Mouse (Mus musculus) stomach, embryonic 15.5 days (tissue): Measurements from ENCODE around the gene Park7. TPM values are rescaled to one million over a fixed set of nuclear protein-coding genes. Genes with fewer than 3 reads are reported as not detected.
A peak's percentile ranks its signal among the peaks of the same experiment; 100 is the strongest.

Experiments
- ATAC-seq: fragments of 200-750 bp; cut with Nextera tagmentation; 2 replicates; pipeline ENCODE4 v1.8.0; 2017; ENCODE audit warnings: low read depth, moderate number of reproducible peaks, moderate TSS enrichment; ENCODE audit not compliant: insufficient read depth, low FRiP score
- H3K27ac ChIP-seq: fragments of 300-500 bp; sonication (generic); 2 replicates; pipeline ENCODE4 v1.5.1; 2015; ENCODE audit warnings: mild to moderate bottlenecking, inconsistent platforms
- H3K27me3 ChIP-seq: fragments of 300-500 bp; sonication (generic); replicated peaks from 2 replicates; pipeline ENCODE4 v1.6.1; 2015; ENCODE audit warnings: inconsistent platforms
- H3K36me3 ChIP-seq: fragments of 300-500 bp; sonication (generic); 2 replicates; pipeline ENCODE4 v1.6.1; 2015; ENCODE audit warnings: inconsistent platforms
- H3K4me1 ChIP-seq: fragments of 300-500 bp; sonication (generic); 2 replicates; pipeline ENCODE4 v1.6.1; 2015; ENCODE audit warnings: inconsistent platforms
- H3K4me2 ChIP-seq: fragments of 300-500 bp; sonication (generic); 2 replicates; pipeline ENCODE4 v1.6.1; 2015; ENCODE audit warnings: mild to moderate bottlenecking, inconsistent platforms
- H3K4me3 ChIP-seq: fragments of 300-500 bp; sonication (generic); replicated peaks from 2 replicates; pipeline ENCODE4 v1.5.1; 2015; ENCODE audit warnings: inconsistent platforms
- H3K9ac ChIP-seq: fragments of 300-500 bp; sonication (generic); 2 replicates; pipeline ENCODE4 v1.6.1; 2015; ENCODE audit warnings: inconsistent platforms
- H3K9me3 ChIP-seq: fragments of 300-500 bp; sonication (generic); 2 replicates; pipeline ENCODE4 v1.6.1; 2016; ENCODE audit warnings: inconsistent platforms
- WGBS: fragments of 180-500 bp; shearing (Covaris S2); methylation state at CpG from one replicate; pipeline ENCODE4 v1.1.7; 2015; 5-methylcytosine and 5-hydroxymethylcytosine counted together
- polyA plus RNA-seq: library from polyadenylated mRNA; unstranded; fragments of >200 nt; fragmentation: Nextera tagmentation; extraction: Ambion mirVana; gene quantifications from 2 replicates; pipeline ENCODE4 v1.2.1, GENCODE M21; 2015

The Park7 gene
- polyA plus RNA-seq: 411 and 424 TPM in 2 replicates

DNA sequence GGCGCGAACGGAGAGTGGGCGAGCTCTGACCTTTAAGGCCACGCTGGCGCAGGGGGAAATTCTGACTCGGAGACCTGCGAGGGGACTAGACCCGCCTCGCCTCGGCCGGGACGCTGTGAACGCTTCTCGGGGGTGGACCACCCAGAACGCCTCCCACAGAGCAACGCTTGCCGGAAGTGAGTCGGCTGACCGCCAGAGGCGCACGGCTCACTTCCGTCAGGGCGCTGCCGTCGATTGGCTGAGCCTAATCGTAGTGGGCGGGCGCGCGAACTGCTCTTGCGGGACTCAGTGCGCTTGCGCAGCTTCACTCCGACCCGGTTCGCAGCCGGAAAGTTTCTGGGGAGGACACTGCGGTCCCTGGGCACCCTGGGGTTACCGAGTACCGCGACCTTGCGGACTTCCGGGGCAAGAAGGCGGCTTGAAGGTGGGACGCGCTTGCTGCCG is at the start of gene Park7, which contains the start of gene Tnfrsf9:
TSS of gene Park7 (minus strand) at position 148 of the 444 bp plus-strand sequence.
TSS of gene Tnfrsf9 (plus strand) at position 273 of the 444 bp plus-strand sequence.
- Histone ChIP-seq H3K4me3 (peak within 1 kb of the TSS; percentile 66), H3K9ac (peak within 1 kb of the TSS; percentile 69; the same call in 1 of the 2 replicates), H3K27ac (peak within 1 kb of the TSS; percentile 93), H3K4me2 (peak within 1 kb of the TSS; percentile 57), H3K27me3 (no peaks in the 10 kb centered on the region), H3K9me3 (no peaks in the 10 kb centered on the region), H3K4me1 (peaks cover 6% of the 10 kb centered on the region; the same call in 1 of the 2 replicates), H3K36me3 (no peaks in the 10 kb centered on the region)
- under 1% methylated on average over 48 of the region's 48 CpGs for WGBS
- ATAC-seq: peak; percentile 85

DNA sequence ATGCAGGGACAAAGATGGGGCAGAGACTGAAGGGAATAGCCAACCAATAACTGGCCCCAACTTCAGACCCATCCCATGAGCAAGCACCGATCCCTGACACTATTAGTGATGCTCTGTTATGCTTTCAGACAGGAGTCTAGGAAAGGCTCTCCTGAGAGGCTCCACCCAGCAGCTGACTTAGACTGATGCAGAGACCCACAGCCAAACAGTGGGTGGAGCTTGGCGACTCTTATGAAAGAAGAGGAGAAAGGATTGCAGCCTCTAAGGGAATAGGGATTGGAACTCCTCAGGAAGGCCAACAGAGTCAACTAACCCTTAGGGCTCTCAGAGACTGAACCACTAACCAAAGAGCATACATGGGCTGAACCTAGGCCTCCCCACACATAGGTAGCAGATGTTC is 49.5 kb upstream of the Park7 start:
- no peaks in the 10 kb centered on the region for H3K9me3 ChIP-seq

DNA sequence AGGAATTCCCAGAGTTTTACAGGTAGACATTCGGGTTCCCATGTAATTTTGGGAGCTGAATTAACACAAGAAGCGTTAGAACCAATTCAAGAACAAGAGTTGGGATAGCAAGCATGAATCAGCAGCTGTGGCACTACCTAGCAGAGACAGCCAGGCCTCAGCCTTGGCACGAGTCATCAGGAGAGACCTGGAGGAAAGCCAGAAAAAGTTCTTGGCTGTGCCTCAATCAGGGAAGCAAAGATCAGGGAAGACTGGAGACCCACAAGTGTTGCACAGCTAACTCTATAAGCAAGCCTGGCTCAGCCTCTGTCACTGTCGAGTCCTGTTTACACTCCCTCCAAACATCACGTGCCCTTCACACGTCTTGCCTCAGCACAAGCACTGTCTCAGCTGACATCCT is 48.0 kb upstream of the Park7 start:
- Histone ChIP-seq H3K36me3 (no peaks in the 10 kb centered on the region), H3K27ac (no peak overlapping the region), H3K4me2 (no peak overlapping the region), H3K9ac (no peak overlapping the region), H3K27me3 (no peaks in the 10 kb centered on the region), H3K9me3 (no peaks in the 10 kb centered on the region), H3K4me3 (no peak overlapping the region), H3K4me1 (peaks cover 5% of the 10 kb centered on the region; the same call in 1 of the 2 replicates)
- no peak for ATAC-seq
- WGBS: 36% methylated on average over 6 of the region's 6 CpGs

More for the DNA sequence above, 49.5 kb upstream of the Park7 start:
- no peaks in the 10 kb centered on the region for H3K36me3 ChIP-seq
- 72% methylated on average over 2 of the region's 2 CpGs for WGBS
- H3K9ac ChIP-seq: no peak overlapping the region
- no peak overlapping the region for H3K27ac ChIP-seq
- H3K4me2 ChIP-seq: no peak overlapping the region
- H3K4me1 ChIP-seq: peaks cover 5% of the 10 kb centered on the region; the same call in 1 of the 2 replicates
- no peaks in the 10 kb centered on the region for H3K27me3 ChIP-seq
- ATAC-seq: no peak
- H3K4me3 ChIP-seq: no peak overlapping the region

DNA sequence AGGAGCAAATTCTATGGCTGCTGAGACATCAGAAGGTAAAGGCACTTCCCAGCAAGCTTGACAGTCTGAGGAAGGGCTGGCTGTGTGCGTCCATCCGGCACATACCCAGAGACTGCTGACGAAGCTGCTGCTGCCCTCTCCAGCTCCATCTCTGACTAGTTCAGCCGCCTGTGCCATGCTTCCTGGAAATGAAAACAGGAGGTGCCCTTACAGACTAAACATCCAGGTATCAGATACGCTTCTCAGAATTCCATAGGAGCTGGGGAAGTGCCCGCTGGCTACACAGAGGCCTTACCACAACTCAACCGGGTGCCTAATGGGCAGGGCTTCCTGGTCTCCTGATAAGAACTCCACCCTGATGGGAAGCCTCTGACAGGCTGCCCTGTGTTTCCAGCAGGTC is 44.3 kb upstream of the Park7 start:
- Histone ChIP-seq H3K36me3 (no peaks in the 10 kb centered on the region), H3K27ac (no peak overlapping the region), H3K9ac (no peak overlapping the region), H3K4me3 (no peak overlapping the region), H3K4me1 (no peaks in the 10 kb centered on the region; the same call in 1 of the 2 replicates), H3K9me3 (no peaks in the 10 kb centered on the region), H3K27me3 (no peaks in the 10 kb centered on the region), H3K4me2 (no peak overlapping the region)
- 71% methylated on average over 7 of the region's 7 CpGs for WGBS
- ATAC-seq: no peak

DNA sequence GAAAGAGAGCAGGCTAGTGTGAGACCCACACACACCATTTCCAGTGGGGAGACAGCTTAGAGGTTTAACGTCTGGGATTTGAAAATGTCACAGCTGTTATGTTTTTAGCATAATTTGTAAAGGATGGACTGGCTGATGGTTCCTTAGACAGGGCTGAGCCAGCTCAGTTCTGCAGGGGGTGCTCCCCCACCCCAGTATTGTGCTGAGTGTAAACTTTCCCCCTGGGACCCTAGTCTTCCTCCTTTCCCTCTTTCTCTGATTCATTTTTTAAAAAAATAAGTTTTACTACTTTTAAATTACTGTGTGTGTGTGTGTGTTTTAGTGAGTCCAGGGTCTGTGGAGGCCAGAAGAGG is 42.8 kb upstream of the Park7 start:
- H3K27ac ChIP-seq: no peak overlapping the region
- no peaks in the 10 kb centered on the region for H3K36me3 ChIP-seq
- peak; percentile 22; the same call in 1 of the 2 replicates for ATAC-seq
- H3K9ac ChIP-seq: no peak overlapping the region
- 44% methylated on average over 1 of the region's 1 CpGs for WGBS
- H3K4me1 ChIP-seq: no peaks in the 10 kb centered on the region; the same call in 1 of the 2 replicates
- no peaks in the 10 kb centered on the region for H3K9me3 ChIP-seq
- no peaks in the 10 kb centered on the region for H3K27me3 ChIP-seq
- H3K4me2 ChIP-seq: no peak overlapping the region
- H3K4me3 ChIP-seq: no peak overlapping the region

DNA sequence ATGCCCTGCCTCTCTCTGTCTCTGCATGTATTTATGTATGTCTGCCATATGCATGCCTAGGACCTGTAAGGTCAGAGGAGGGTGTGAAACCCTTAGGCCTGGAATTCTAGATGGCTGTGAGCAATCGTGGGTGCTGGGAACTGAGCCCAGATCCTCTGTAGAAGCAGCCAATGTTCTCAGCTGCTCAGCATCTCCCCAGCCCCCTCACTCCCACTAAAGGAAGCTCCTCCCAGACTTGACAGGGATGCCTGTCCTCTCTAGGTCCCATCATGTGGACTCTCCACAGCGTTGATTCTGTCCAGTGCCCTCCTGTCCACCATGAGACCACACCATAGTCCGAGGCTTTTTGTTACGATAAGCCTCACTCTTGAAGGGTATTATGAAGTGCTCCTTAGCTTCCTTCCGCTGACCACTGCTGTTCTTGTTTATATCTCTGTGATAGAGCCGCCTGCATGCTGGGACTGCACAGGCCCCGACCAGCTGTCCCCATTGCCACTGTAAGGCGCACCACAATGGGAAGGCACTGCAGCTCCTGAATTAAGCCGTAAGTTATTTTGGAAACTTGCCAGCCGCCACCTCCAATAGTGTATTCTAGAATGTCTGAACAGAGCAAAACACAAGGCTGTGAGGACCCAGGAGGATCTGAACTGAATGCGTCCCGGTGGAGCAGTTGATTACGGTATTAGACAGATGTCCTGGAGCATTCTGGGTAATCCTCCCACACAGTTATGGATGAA is 42.3 kb upstream of the Park7 start:
- WGBS: 45% methylated on average over 13 of the region's 13 CpGs
- Histone ChIP-seq H3K36me3 (no peaks in the 10 kb centered on the region), H3K4me3 (no peak overlapping the region), H3K9ac (no peak overlapping the region), H3K4me1 (no peaks in the 10 kb centered on the region; the same call in 1 of the 2 replicates), H3K27ac (no peak overlapping the region), H3K4me2 (no peak overlapping the region), H3K27me3 (no peaks in the 10 kb centered on the region), H3K9me3 (no peaks in the 10 kb centered on the region)
- peak; percentile 58; the same call in 1 of the 2 replicates for ATAC-seq

DNA sequence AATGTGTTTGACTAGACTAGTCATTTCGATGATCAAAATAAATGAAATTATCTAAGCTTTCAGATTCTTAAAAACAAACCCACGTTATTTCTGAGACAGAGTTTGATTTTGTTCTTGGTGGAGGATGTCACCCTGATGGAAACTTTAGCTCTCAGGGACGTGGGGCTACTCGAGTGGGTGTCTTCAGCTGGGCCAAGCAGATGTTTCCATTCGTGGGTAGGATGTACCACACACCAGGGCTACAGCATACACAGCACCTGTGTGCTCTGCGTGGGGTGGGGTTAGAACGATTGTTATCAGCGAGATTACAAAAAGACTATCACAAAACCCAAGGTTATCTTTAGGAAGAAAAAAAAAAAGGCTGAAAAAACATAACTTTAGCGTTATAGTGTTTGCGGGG is 36.7 kb upstream of the Park7 start:
- Histone ChIP-seq H3K4me1 (no peaks in the 10 kb centered on the region), H3K27me3 (no peaks in the 10 kb centered on the region), H3K9me3 (no peaks in the 10 kb centered on the region), H3K27ac (no peak overlapping the region), H3K4me2 (no peak overlapping the region), H3K36me3 (no peaks in the 10 kb centered on the region), H3K9ac (no peak overlapping the region), H3K4me3 (no peak overlapping the region)
- no peak for ATAC-seq
- WGBS: 73% methylated on average over 10 of the region's 10 CpGs

DNA sequence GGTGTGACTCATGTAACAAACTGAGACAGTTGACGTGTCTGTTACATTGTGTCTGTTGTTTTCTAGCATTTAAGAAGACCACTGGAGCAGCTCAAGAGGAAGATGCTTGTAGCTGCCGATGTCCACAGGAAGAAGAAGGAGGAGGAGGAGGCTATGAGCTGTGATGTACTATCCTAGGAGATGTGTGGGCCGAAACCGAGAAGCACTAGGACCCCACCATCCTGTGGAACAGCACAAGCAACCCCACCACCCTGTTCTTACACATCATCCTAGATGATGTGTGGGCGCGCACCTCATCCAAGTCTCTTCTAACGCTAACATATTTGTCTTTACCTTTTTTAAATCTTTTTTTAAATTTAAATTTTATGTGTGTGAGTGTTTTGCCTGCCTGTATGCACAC is 30.5 kb upstream of the Park7 start:
- Histone ChIP-seq H3K27ac (no peak overlapping the region), H3K4me2 (no peak overlapping the region), H3K4me1 (no peaks in the 10 kb centered on the region), H3K9ac (no peak overlapping the region), H3K9me3 (no peaks in the 10 kb centered on the region), H3K4me3 (no peak overlapping the region), H3K27me3 (no peaks in the 10 kb centered on the region), H3K36me3 (no peaks in the 10 kb centered on the region)
- no peak for ATAC-seq
- WGBS: 88% methylated on average over 7 of the region's 7 CpGs

DNA sequence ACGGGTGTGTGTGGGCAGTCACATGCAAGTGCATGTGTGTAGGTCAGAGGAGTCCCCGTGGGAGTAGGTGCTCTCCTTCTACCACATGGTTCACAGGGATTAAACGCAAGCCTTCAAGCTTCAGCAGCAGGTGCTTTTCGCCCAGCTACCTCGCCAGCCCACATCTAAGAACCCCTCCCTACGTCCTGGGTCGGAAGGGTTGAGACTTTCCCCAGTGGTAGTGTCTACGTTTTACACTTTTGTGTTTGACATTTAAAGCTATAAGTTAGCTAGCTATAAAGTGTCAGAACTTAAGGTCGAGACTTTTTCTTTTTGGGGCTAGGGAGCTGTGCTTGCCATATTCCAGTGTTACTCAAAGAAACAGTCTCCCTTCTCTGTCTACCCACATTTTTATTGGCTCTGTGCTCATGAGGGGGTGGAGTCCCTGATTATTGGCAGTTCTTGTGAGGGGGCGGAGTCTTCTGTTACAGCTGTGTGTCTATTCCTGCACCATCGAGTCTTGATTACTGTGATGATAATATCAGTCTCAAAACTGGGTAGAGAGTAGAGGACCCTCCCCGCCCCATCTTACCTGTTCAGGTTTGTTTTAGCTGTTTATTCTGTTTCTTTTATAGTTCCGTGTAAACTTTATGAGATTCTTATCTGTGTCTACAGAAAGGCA is 25.9 kb upstream of the Park7 start:
- H3K9me3 ChIP-seq: no peaks in the 10 kb centered on the region
- H3K4me3 ChIP-seq: no peak overlapping the region
- no peaks in the 10 kb centered on the region for H3K36me3 ChIP-seq
- H3K27ac ChIP-seq: no peak overlapping the region
- no peaks in the 10 kb centered on the region for H3K4me1 ChIP-seq
- H3K27me3 ChIP-seq: no peaks in the 10 kb centered on the region
- ATAC-seq: no peak
- WGBS: 64% methylated on average over 13 of the region's 13 CpGs
- H3K9ac ChIP-seq: no peak overlapping the region
- H3K4me2 ChIP-seq: no peak overlapping the region

DNA sequence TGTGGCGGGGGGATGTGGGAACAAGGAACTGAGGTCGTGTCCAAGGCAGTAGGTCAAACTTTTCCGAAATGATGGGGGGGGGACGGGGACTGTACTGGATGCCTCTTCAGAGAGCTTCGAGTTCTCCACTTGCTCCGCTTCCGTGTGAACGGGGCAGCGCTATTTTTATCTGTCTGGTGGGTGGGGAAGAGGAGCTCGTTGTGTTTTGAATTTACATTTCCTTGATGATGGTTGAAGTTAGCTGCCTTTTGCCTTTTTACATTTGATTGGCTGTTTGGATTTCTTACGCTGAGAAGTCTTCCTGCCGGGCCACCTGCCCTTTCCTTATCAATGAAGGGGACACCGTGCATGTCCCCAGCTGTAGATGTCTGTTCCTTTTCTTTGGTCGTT is 23.8 kb upstream of the Park7 start:
- H3K36me3 ChIP-seq: no peaks in the 10 kb centered on the region

DNA sequence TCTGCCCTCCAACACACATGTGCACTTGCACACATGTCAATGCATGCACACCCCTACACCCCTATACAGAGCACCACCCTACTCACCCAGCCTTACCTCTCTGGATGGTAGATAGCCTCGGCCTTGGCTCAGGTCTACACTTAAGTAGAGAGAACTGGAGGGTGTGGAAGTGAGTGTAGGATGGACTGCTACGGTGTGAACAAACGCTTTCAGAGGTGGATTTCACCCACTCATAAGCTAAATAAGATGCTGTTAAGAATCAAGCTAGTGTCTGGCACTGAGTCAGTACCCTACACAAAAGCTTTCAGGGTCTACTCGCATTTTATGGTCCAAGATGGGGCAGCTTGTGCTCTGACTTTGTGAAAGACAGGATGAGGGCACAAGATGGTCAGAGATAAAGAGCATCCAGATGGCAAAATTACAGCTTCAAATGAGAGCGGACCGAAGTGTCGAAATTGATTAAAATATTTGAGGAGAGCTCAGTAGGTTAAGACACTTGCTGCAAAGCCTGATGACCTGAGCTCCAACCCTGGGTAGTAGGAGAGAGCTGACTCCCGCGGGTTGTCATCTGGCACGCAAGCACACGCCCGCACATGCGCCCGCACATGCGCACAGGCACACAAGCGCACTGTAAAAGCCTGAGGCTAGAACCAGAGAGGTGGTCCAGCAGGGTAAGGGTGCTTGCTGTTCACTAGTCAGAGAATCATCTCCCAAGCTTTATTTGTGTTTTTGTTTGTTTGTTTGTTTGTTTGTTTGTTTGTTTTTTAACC is 23.2 kb upstream of the Park7 start:
- H3K4me1 ChIP-seq: no peaks in the 10 kb centered on the region
- H3K4me3 ChIP-seq: no peak overlapping the region
- no peaks in the 10 kb centered on the region for H3K27me3 ChIP-seq
- no peaks in the 10 kb centered on the region for H3K36me3 ChIP-seq
- WGBS: 72% methylated on average over 16 of the region's 16 CpGs
- H3K9ac ChIP-seq: no peak overlapping the region
- H3K27ac ChIP-seq: no peak overlapping the region
- H3K9me3 ChIP-seq: no peaks in the 10 kb centered on the region
- no peak for ATAC-seq
- peak overlapping the region; percentile 5; the same call in 1 of the 2 replicates for H3K4me2 ChIP-seq

More for the DNA sequence above, 23.8 kb upstream of the Park7 start:
- ATAC-seq: no peak
- Histone ChIP-seq H3K4me1 (no peaks in the 10 kb centered on the region), H3K9ac (no peak overlapping the region), H3K4me3 (no peak overlapping the region), H3K4me2 (peak overlapping the region; percentile 5; the same call in 1 of the 2 replicates), H3K27ac (no peak overlapping the region), H3K9me3 (no peaks in the 10 kb centered on the region), H3K27me3 (no peaks in the 10 kb centered on the region)
- WGBS: 43% methylated on average over 14 of the region's 14 CpGs
